Mouse (Mus musculus): ENCODE data around the gene Nxph1. TPM values are rescaled to one million over a fixed set of nuclear protein-coding genes. Genes with fewer than 3 reads are reported as not detected.
A peak's percentile ranks its signal among the peaks of the same experiment; 100 is the strongest.

The Nxph1 gene
- polyA plus RNA-seq, 1 experiment from 2014 or later = 0.28 TPM

DNA sequence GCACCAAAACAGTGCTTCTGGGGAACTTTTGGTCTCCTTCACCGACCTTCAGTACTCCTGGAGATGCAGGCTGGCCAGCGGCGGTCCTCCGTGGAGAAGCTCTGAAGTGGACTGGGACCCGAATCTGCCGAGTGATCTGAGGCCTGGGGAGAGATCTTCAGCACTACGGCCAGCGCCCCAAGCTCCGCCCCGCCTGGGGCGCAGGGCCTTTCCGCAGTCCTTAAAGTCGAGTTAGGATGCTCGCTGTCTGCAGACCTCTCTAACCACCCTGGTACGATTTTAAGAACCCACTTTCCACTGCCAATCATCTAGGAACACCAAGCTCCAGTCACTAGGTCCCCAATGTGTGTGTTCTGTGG is 9.3 kb downstream of the Nxph1 start:
- WGBS = 1% methylated on average over 15 of the region's 15 CpGs
- Histone ChIP-seq H3K4me1 (replicated peaks; ENCODE audit: control insufficient read depth, insufficient read depth) (no peaks in the 10 kb centered on the region), H3K27me3 (ENCODE audit: control insufficient read depth, insufficient read depth, low read length) (peaks cover 10% of the 10 kb centered on the region; the same call in 1 of the 2 replicates), H3K27ac (replicated peaks) (no peak overlapping the region), H3K4me3 (ENCODE audit: low read depth, low read length) (no peak overlapping the region), H3K9ac (ENCODE audit: low read length) (no peak overlapping the region), H3K9me3 (ENCODE audit: control insufficient read depth, low read length) (no peaks in the 10 kb centered on the region), H3K4me2 (replicated peaks; ENCODE audit: low read depth) (no peak overlapping the region), H3K36me3 (ENCODE audit: control insufficient read depth, insufficient read depth, low read length) (no peaks in the 10 kb centered on the region)
- DNase-seq (ENCODE audit: low spot score) (peak; percentile 62), ATAC-seq (ENCODE audit: low FRiP score, low TSS enrichment) (no peak)
- no peak for TF ChIP-seq CTCF (IDR thresholded peaks at IDR 0.05; ENCODE audit: low read depth)
- TF ChIP-seq EP300 (optimal IDR thresholded peaks at IDR 0.05) = no peak

DNA sequence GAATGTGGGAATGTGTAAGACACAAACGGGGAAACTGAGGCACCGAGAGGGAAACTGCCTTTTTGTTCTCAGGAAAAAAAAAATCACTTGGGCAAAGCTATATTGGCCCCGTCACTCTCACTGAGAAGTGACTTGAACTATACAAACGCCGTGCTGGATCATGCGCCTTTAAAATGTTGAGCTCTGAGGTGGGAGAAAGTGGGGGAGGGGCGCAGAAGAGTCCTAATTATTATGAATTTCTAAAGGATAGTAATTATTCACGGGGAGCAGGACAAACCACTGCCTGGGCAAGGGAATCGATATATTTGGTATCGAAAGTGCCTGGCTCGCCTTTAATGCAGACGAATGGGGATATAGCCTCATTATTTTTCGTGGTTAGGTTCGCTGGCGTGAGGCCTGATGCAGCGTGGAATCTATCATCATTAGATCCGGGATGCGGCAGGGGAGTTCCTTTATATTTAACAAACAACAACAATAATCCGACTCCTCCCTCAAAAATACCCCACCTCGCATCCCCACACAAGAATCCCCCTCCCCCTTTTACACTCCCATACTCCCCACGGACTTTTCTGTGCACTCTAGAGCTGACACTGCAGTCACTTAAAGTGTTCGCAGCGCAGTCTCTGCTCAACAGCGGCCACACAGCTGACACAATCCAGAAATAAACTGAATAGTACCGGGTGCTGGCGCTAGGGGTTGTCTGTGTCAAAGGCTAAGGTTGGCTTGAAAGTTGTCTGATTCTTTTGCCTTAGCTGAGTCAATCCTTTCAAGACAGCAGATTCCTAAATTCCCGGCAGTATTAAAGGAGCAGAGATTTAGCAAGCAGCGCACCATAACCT is 10.1 kb downstream of the Nxph1 start:
- Histone ChIP-seq H3K9me3 (ENCODE audit: control insufficient read depth, low read length) (no peaks in the 10 kb centered on the region), H3K4me3 (ENCODE audit: low read depth, low read length) (no peak overlapping the region), H3K27ac (replicated peaks) (no peak overlapping the region), H3K4me1 (replicated peaks; ENCODE audit: control insufficient read depth, insufficient read depth) (no peaks in the 10 kb centered on the region), H3K27me3 (ENCODE audit: control insufficient read depth, insufficient read depth, low read length) (peaks cover 10% of the 10 kb centered on the region; the same call in 1 of the 2 replicates), H3K9ac (ENCODE audit: low read length) (no peak overlapping the region), H3K4me2 (replicated peaks; ENCODE audit: low read depth) (no peak overlapping the region), H3K36me3 (ENCODE audit: control insufficient read depth, insufficient read depth, low read length) (no peaks in the 10 kb centered on the region)
- DNase-seq (ENCODE audit: low spot score) = peak; percentile 15
- TF ChIP-seq CTCF (IDR thresholded peaks at IDR 0.05; ENCODE audit: low read depth) (peak; percentile 52), EP300 (optimal IDR thresholded peaks at IDR 0.05) (no peak)
- no peak for ATAC-seq (ENCODE audit: low FRiP score, low TSS enrichment)
- WGBS = 5% methylated on average over 28 of the region's 28 CpGs

DNA sequence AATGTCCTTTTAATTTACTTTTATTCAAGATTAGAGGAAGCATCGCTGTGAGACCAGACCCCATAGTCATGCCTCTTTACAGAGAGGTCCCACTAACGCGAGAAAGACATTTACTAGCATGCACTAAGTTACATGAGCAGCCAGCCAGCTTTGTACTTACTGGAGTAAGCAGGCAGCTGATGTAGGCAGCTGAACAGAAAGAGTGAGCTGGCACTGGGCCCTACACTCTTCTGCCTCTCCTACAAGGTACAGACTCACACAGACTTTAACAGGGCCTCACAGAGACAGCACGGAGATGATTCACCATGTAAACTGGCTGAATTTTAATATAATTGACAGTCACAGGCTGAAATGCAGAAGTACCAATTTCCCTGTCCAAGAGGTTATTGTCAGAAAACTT is 11.6 kb downstream of the Nxph1 start:
- TF ChIP-seq CTCF (IDR thresholded peaks at IDR 0.05; ENCODE audit: low read depth) (no peak), EP300 (optimal IDR thresholded peaks at IDR 0.05) (no peak)
- 70% methylated on average over 4 of the region's 4 CpGs for WGBS
- Histone ChIP-seq H3K4me3 (ENCODE audit: low read depth, low read length) (no peak overlapping the region), H3K4me1 (replicated peaks; ENCODE audit: control insufficient read depth, insufficient read depth) (no peaks in the 10 kb centered on the region), H3K9ac (ENCODE audit: low read length) (no peak overlapping the region), H3K36me3 (ENCODE audit: control insufficient read depth, insufficient read depth, low read length) (no peaks in the 10 kb centered on the region), H3K9me3 (ENCODE audit: control insufficient read depth, low read length) (no peaks in the 10 kb centered on the region), H3K27me3 (ENCODE audit: control insufficient read depth, insufficient read depth, low read length) (peaks cover 8% of the 10 kb centered on the region; the same call in 1 of the 2 replicates), H3K4me2 (replicated peaks; ENCODE audit: low read depth) (no peak overlapping the region), H3K27ac (replicated peaks) (no peak overlapping the region)
- no peak for DNase-seq (ENCODE audit: low spot score)
- ATAC-seq (ENCODE audit: low FRiP score, low TSS enrichment) = no peak

DNA sequence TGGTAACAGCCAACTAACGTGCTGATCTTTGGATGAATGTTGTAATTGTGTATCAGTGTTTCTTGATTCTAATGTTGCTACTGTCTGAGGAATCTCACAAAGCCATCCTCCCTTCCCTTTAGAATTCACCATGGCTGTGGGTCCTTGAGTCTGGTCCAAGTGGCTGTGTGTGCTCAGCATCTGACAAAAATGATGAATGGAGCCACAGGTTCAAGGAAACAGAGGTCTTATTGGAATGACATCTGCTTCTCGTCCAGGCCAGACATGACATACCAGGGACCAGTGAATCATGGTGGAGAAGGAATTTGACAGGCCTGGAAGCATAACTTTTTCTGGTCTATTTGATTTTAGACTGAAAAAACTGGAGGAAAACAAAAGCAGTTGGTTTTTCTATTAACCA is 22.3 kb downstream of the Nxph1 start:
- no peaks in the 10 kb centered on the region for H3K9me3 ChIP-seq (ENCODE audit: control insufficient read depth, low read length)
- no peak overlapping the region for H3K4me2 ChIP-seq (replicated peaks; ENCODE audit: low read depth)
- no peaks in the 10 kb centered on the region for H3K4me1 ChIP-seq (replicated peaks; ENCODE audit: control insufficient read depth, insufficient read depth)
- TF ChIP-seq CTCF (IDR thresholded peaks at IDR 0.05; ENCODE audit: low read depth) = no peak
- no peak for TF ChIP-seq EP300 (optimal IDR thresholded peaks at IDR 0.05)
- H3K27ac ChIP-seq (replicated peaks) = no peak overlapping the region
- ATAC-seq (ENCODE audit: low FRiP score, low TSS enrichment) = no peak
- H3K4me3 ChIP-seq (ENCODE audit: low read depth, low read length) = no peak overlapping the region
- no peaks in the 10 kb centered on the region for H3K36me3 ChIP-seq (ENCODE audit: control insufficient read depth, insufficient read depth, low read length)
- no peaks in the 10 kb centered on the region for H3K27me3 ChIP-seq (ENCODE audit: control insufficient read depth, insufficient read depth, low read length)
- no peak for DNase-seq (ENCODE audit: low spot score)
- WGBS = 53% methylated on average over 2 of the region's 2 CpGs
- no peak overlapping the region for H3K9ac ChIP-seq (ENCODE audit: low read length)

DNA sequence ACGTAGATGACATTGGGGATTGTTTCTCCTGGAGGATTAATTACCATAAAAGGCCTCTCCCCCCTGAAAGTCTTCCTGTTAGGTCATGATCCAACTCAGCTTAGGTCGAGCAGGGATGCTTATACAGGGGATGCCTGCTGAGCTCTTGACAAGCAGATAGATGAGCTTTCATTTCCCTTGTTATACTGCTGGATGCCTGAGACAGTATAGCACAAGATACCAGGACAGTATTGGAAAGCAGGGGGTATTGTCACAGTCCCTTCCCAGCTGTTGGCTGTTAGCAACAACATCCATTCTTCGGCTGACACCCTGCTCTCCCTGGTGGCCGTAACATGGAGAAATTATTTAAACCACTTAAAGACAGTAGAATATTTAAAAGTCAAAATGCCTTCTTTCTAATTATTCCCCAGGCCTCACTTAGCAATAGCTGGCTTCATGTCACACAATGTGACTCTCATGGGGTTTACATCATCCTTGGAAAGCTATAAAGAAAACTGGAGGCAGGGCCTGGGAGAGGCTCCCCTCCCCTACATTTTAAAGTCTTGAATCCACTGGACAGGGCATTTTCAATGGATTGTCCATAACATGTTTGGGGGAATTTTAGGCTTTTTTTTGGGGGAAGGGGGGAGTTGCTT is 31.1 kb downstream of the Nxph1 start:
- no peak overlapping the region for H3K9ac ChIP-seq (ENCODE audit: low read length)
- 52% methylated on average over 4 of the region's 4 CpGs for WGBS
- DNase-seq (ENCODE audit: low spot score) = no peak
- H3K4me2 ChIP-seq (replicated peaks; ENCODE audit: low read depth) = no peak overlapping the region
- no peak for ATAC-seq (ENCODE audit: low FRiP score, low TSS enrichment)
- H3K4me3 ChIP-seq (ENCODE audit: low read depth, low read length) = no peak overlapping the region
- no peaks in the 10 kb centered on the region for H3K36me3 ChIP-seq (ENCODE audit: control insufficient read depth, insufficient read depth, low read length)
- TF ChIP-seq CTCF (IDR thresholded peaks at IDR 0.05; ENCODE audit: low read depth) (no peak), EP300 (optimal IDR thresholded peaks at IDR 0.05) (no peak)
- no peaks in the 10 kb centered on the region for H3K9me3 ChIP-seq (ENCODE audit: control insufficient read depth, low read length)
- H3K27ac ChIP-seq (replicated peaks) = no peak overlapping the region
- no peaks in the 10 kb centered on the region for H3K27me3 ChIP-seq (ENCODE audit: control insufficient read depth, insufficient read depth, low read length)
- no peaks in the 10 kb centered on the region for H3K4me1 ChIP-seq (replicated peaks; ENCODE audit: control insufficient read depth, insufficient read depth)
